Mouse (Mus musculus): ENCODE data around the gene Ubap1l. TPM values are rescaled to one million over a fixed set of nuclear protein-coding genes. Genes with fewer than 3 reads are reported as not detected.

Ubap1l gene
- total RNA-seq, 2 experiments from 2014 or later = 0.36 TPM; not detected in 1

- no peak for DNase-seq
Measured at GRCm38 (mm10) chr9:65411326-65411725, 50.5 kb downstream of the Ubap1l start.

DNA sequence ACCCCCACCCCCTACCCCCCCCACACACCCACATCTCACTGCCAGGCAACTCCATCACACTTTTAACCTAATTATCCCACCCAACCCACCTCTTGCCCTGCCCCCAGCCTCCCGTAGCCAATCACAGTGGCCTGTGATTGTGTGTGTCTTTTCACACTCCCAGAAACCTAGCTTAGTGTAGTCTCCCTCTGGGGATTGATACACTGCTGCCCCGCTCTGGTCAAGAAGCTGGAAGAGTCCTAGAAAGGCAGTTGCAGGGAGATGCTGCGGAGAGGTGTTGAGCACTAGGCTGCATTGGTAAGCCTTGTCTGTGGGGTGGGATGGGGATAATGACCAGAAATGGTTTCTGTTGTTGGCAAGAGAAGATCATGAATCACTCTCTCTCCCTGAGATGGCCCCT is 56.9 kb downstream of the Ubap1l start:
- no peak for DNase-seq

- DNase-seq = no peak
Measured at GRCm38 (mm10) chr9:65419633-65420032, 58.8 kb downstream of the Ubap1l start.

- no peak for DNase-seq
Measured at GRCm38 (mm10) chr9:65422760-65423501, 62.1 kb downstream of the Ubap1l start, which contains the start of gene Slc51b. Gene Slc51b (minus strand): TSS chr9:65422955.

DNA sequence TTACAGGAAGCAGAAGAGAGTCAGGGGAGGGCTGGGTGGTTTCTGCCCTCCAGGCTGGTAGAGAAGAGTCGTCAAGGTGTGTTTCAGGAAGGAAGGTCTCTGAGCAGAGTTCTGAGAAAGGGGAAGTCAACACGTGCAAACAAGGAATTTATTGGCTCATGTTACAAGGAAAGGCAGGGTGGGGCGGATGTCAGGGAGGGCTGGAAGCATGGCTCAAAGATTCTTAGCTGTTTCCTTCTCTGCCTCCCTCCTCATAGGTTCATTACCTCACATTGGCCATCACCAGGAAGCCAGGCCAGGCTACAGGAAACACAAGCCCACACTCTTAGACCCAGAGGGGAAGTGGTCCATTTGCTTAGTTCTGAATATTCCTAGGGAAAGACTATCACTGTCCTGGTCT is 63.6 kb downstream of the Ubap1l start:
- no peak for DNase-seq

DNA sequence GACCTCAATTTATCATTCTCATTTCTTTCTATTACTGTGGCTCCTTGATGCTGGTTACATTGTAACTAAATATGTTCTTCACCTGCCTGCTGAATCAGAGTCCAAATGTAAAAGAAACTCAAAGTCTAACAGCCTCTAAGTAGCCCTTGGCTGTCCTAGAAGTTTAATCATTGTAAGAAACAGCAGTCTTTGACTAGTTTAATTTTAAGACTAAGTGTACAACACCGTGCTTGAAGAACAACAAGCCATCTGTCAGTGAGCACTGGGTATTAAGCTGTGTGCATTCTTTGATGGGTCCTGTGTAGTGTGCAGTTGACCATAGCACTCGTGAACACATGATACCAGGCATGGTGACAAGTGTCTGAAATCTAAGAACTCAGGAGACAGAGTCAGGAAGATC is 66.7 kb downstream of the Ubap1l start:
- DNase-seq = no peak

GRCm38 (mm10) chr9:65428003-65428402 is 67.2 kb downstream of the Ubap1l start:
- no peak for DNase-seq

Other genes starting within 250 kb of the Ubap1l start
- under 1 TPM; 0.43 to 0.52 TPM for gene Igdcc3, start 219.9 kb upstream of the Ubap1l start, total RNA-seq (2021)
- gene Parp16, start 165.7 kb upstream of the Ubap1l start, total RNA-seq (2021) = 1 to 10 TPM; 3.7 to 3.8 TPM
- 1 to 10 TPM; 1.4 to 1.5 TPM for gene Cilp, start 95.9 kb upstream of the Ubap1l start, total RNA-seq (2021)
- gene Clpx, start 66.8 kb upstream of the Ubap1l start, total RNA-seq (2021) = 10 to 100 TPM; 50.7 to 53.1 TPM
- 10 to 100 TPM; 12.1 to 13.2 TPM for gene Pdcd7, start 14.9 kb upstream of the Ubap1l start, total RNA-seq (2021)
- gene Kbtbd13, start 30.6 kb downstream of the Ubap1l start, total RNA-seq (2021) = 1 to 10 TPM; 1.1 to 1.2 TPM
- 10 to 100 TPM in 1 of 2 experiments, 1 to 10 TPM in 1; 10.0 to 10.7 TPM for gene Rasl12, start 37.5 kb downstream of the Ubap1l start, total RNA-seq (2021)
- not detected for gene Slc51b, start 61.9 kb downstream of the Ubap1l start, total RNA-seq (2021)
- 1 to 10 TPM; 7.6 to 8.8 TPM for gene Mtfmt, start 74.7 kb downstream of the Ubap1l start, total RNA-seq (2021)
- 10 to 100 TPM; 24.6 to 27.8 TPM for gene Spg21, start 99.9 kb downstream of the Ubap1l start, total RNA-seq (2021)
- not detected for gene Ankdd1a, start 159.2 kb downstream of the Ubap1l start, total RNA-seq (2021)
- gene Plekho2, start 219.0 kb downstream of the Ubap1l start, total RNA-seq (2021) = 10 to 100 TPM; 17.9 to 19.4 TPM
- gene Pif1, start 226.1 kb downstream of the Ubap1l start, total RNA-seq (2021) = 1 to 10 TPM; 6.2 to 7.6 TPM

Measured in heart, postnatal 4 days (tissue).